Mouse (Mus musculus) stomach, embryonic 15.5 days (tissue): ENCODE results near the gene Inppl1. TPM values are rescaled to one million over a fixed set of nuclear protein-coding genes. Genes with fewer than 3 reads are reported as not detected.

Experiments used
- ATAC-seq: fragments of 200-750 bp; cut with Nextera tagmentation; 2 replicates; pipeline ENCODE4 v1.8.0; 2017; ENCODE audit warnings: low read depth, moderate number of reproducible peaks, moderate TSS enrichment; ENCODE audit not compliant: insufficient read depth, low FRiP score
- H3K27ac ChIP-seq: fragments of 300-500 bp; sonication (generic); 2 replicates; pipeline ENCODE4 v1.5.1; 2015; ENCODE audit warnings: mild to moderate bottlenecking, inconsistent platforms
- H3K27me3 ChIP-seq: fragments of 300-500 bp; sonication (generic); replicated peaks from 2 replicates; pipeline ENCODE4 v1.6.1; 2015; ENCODE audit warnings: inconsistent platforms
- H3K36me3 ChIP-seq: fragments of 300-500 bp; sonication (generic); 2 replicates; pipeline ENCODE4 v1.6.1; 2015; ENCODE audit warnings: inconsistent platforms
- H3K4me1 ChIP-seq: fragments of 300-500 bp; sonication (generic); 2 replicates; pipeline ENCODE4 v1.6.1; 2015; ENCODE audit warnings: inconsistent platforms
- H3K4me2 ChIP-seq: fragments of 300-500 bp; sonication (generic); 2 replicates; pipeline ENCODE4 v1.6.1; 2015; ENCODE audit warnings: mild to moderate bottlenecking, inconsistent platforms
- H3K4me3 ChIP-seq: fragments of 300-500 bp; sonication (generic); replicated peaks from 2 replicates; pipeline ENCODE4 v1.5.1; 2015; ENCODE audit warnings: inconsistent platforms
- H3K9ac ChIP-seq: fragments of 300-500 bp; sonication (generic); 2 replicates; pipeline ENCODE4 v1.6.1; 2015; ENCODE audit warnings: inconsistent platforms
- H3K9me3 ChIP-seq: fragments of 300-500 bp; sonication (generic); 2 replicates; pipeline ENCODE4 v1.6.1; 2016; ENCODE audit warnings: inconsistent platforms
- WGBS: fragments of 180-500 bp; shearing (Covaris S2); methylation state at CpG from one replicate; pipeline ENCODE4 v1.1.7; 2015; 5-methylcytosine and 5-hydroxymethylcytosine counted together
- polyA plus RNA-seq: library from polyadenylated mRNA; unstranded; fragments of >200 nt; fragmentation: Nextera tagmentation; extraction: Ambion mirVana; gene quantifications from 2 replicates; pipeline ENCODE4 v1.2.1, GENCODE M21; 2015

Inppl1 gene
- polyA plus RNA-seq, result 39.7 and 49.4 TPM in 2 replicates

GRCm38 (mm10) chr7:101837606-101838471 lies at the start of gene Inppl1:
TSS of gene Inppl1 (minus strand) at chr7:101838229.
- H3K9me3 ChIP-seq, result no peaks in the 10 kb centered on the region
- peak within 1 kb of the TSS; percentile 97 for H3K27ac ChIP-seq
- peaks cover 2% of the 10 kb centered on the region; the same call in 1 of the 2 replicates for H3K36me3 ChIP-seq
- H3K4me1 ChIP-seq, result peaks cover 20% of the 10 kb centered on the region
- H3K27me3 ChIP-seq, result no peaks in the 10 kb centered on the region
- peak within 1 kb of the TSS; percentile 69 for H3K4me2 ChIP-seq
- peak within 1 kb of the TSS; percentile 96 for H3K9ac ChIP-seq
- peak within 1 kb of the TSS; percentile 91 for H3K4me3 ChIP-seq
- ATAC-seq, result peak; percentile 84
- under 1% methylated on average over 60 of the region's 64 CpGs for WGBS

DNA sequence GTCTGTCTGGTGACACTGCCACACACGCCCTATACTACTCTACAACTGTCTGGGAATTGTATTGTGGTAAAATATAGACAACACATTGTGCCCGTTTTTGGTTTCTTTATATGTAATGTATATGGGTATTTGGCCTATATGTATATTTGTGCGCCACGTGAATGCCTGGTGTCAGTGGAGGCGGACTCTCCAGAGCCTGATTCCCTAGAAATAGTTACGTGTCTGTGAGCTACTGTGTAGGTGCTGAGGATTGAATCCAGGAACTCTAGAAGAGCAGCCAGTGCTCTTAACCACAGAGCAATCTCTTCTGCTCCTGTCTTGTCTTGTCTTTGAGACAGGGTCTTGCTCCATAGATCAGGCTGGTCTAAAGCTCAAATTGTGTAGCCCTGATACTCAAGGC lies 48.2 kb upstream of the Inppl1 start:
- Histone ChIP-seq H3K4me2 (no peak overlapping the region), H3K9ac (no peak overlapping the region), H3K27ac (no peak overlapping the region), H3K36me3 (no peaks in the 10 kb centered on the region), H3K4me3 (no peak overlapping the region), H3K4me1 (no peaks in the 10 kb centered on the region), H3K27me3 (no peaks in the 10 kb centered on the region), H3K9me3 (no peaks in the 10 kb centered on the region)
- no peak for ATAC-seq
- 83% methylated on average over 6 of the region's 6 CpGs for WGBS

- no peak for ATAC-seq
- Histone ChIP-seq H3K4me3 (no peak overlapping the region), H3K9me3 (no peaks in the 10 kb centered on the region), H3K4me2 (no peak overlapping the region), H3K4me1 (no peaks in the 10 kb centered on the region), H3K9ac (no peak overlapping the region), H3K27ac (no peak overlapping the region), H3K36me3 (no peaks in the 10 kb centered on the region), H3K27me3 (no peaks in the 10 kb centered on the region)
- WGBS, result 92% methylated on average over 4 of the region's 4 CpGs
Measured at GRCm38 (mm10) chr7:101884160-101884559, 46.1 kb upstream of the Inppl1 start.

GRCm38 (mm10) chr7:101882413-101883154 lies 44.6 kb upstream of the Inppl1 start:
- Histone ChIP-seq H3K4me2 (no peak overlapping the region), H3K4me1 (no peaks in the 10 kb centered on the region), H3K9ac (no peak overlapping the region), H3K36me3 (no peaks in the 10 kb centered on the region), H3K4me3 (no peak overlapping the region), H3K27ac (no peak overlapping the region), H3K9me3 (no peaks in the 10 kb centered on the region), H3K27me3 (no peaks in the 10 kb centered on the region)
- 71% methylated on average over 9 of the region's 9 CpGs for WGBS
- ATAC-seq, result no peak

DNA sequence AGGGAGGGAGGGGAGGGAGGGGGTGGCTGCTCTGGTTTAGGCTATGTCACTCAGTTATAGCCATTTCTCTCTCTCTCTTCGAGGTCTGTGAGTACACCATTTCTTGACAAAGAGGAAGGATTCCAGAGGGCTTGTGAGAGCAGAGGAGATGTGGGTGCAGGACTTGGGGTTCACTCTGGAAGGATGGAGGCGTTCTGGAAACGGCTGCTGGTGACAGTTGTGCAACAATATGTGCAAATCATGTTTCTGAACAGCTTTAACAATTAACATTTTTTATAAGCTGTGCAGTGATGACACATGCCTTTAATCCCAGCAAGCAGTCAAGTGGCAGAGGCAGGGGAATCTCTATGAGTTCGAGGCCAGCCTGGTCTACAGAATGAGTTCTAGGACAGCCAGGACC lies 42.8 kb upstream of the Inppl1 start:
- Histone ChIP-seq H3K9ac (no peak overlapping the region), H3K4me2 (no peak overlapping the region), H3K27ac (no peak overlapping the region), H3K9me3 (no peaks in the 10 kb centered on the region), H3K4me3 (no peak overlapping the region), H3K36me3 (no peaks in the 10 kb centered on the region), H3K27me3 (no peaks in the 10 kb centered on the region), H3K4me1 (no peaks in the 10 kb centered on the region)
- WGBS, result 71% methylated on average over 4 of the region's 4 CpGs
- no peak for ATAC-seq

- ATAC-seq, result no peak
- Histone ChIP-seq H3K9me3 (no peaks in the 10 kb centered on the region), H3K4me2 (no peak overlapping the region), H3K9ac (no peak overlapping the region), H3K4me1 (no peaks in the 10 kb centered on the region), H3K27ac (no peak overlapping the region), H3K27me3 (no peaks in the 10 kb centered on the region), H3K36me3 (no peaks in the 10 kb centered on the region), H3K4me3 (no peak overlapping the region)
- 91% methylated on average over 1 of the region's 1 CpGs for WGBS
Measured at GRCm38 (mm10) chr7:101875978-101876377, 37.9 kb upstream of the Inppl1 start.

DNA sequence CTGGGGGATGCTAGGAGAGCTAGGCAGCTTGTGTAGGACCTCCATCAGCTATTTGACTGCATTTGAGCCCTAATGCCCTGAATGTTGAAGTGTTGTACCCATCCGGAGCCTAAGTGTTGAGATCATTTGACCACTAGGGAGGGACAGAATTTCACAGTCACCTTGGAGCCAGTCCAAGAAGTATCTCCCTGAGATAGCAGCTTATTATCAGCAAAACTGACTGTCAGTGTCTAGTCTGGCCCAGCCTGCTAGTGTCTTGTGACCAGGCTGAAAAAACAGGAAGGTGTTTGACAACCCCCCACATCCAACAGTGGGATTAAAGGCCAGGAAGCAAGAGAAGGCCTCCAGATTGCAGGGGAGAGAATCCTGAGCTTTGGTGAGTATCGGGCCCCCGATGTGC lies 33.3 kb upstream of the Inppl1 start:
- H3K4me2 ChIP-seq, result no peak overlapping the region
- WGBS, result 79% methylated on average over 3 of the region's 3 CpGs
- no peaks in the 10 kb centered on the region for H3K9me3 ChIP-seq
- no peak overlapping the region for H3K4me3 ChIP-seq
- no peak overlapping the region for H3K27ac ChIP-seq
- H3K9ac ChIP-seq, result no peak overlapping the region
- no peaks in the 10 kb centered on the region for H3K27me3 ChIP-seq
- no peaks in the 10 kb centered on the region for H3K36me3 ChIP-seq
- ATAC-seq, result no peak
- no peaks in the 10 kb centered on the region for H3K4me1 ChIP-seq

GRCm38 (mm10) chr7:101870629-101871028 lies 32.6 kb upstream of the Inppl1 start, which contains the start of gene Folr1:
TSS of gene Folr1 (minus strand) at chr7:101870788.
- 64% methylated on average over 2 of the region's 2 CpGs for WGBS
- H3K36me3 ChIP-seq, result no peaks in the 10 kb centered on the region
- H3K4me1 ChIP-seq, result no peaks in the 10 kb centered on the region
- no peak within 1 kb of the TSS for H3K27ac ChIP-seq
- no peaks in the 10 kb centered on the region for H3K9me3 ChIP-seq
- no peaks in the 10 kb centered on the region for H3K27me3 ChIP-seq
- ATAC-seq, result no peak
- H3K9ac ChIP-seq, result no peak within 1 kb of the TSS
- no peak within 1 kb of the TSS for H3K4me2 ChIP-seq
- no peak within 1 kb of the TSS for H3K4me3 ChIP-seq

DNA sequence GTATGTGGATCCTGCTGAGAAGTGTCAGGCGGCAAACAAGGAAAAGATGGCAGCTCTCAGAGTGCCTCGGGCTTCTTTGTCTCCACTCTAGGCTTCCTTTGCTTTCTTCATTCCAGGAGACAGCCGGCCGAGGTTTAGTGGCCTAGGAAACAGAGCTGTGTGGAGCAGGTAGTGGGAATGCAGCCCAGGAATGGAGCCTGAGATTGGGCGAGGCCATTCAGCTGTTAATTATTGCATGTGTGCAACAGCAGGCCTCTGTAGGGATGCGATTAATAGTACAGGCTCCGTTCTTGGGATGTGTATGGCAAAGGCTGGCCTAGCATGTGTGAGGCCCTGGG lies 31.1 kb upstream of the Inppl1 start:
- WGBS, result 74% methylated on average over 7 of the region's 7 CpGs
- H3K4me1 ChIP-seq, result no peaks in the 10 kb centered on the region
- no peak overlapping the region for H3K4me2 ChIP-seq
- no peak overlapping the region for H3K4me3 ChIP-seq
- H3K27me3 ChIP-seq, result no peaks in the 10 kb centered on the region
- H3K9me3 ChIP-seq, result no peaks in the 10 kb centered on the region
- H3K36me3 ChIP-seq, result no peaks in the 10 kb centered on the region
- ATAC-seq, result no peak
- no peak overlapping the region for H3K9ac ChIP-seq
- H3K27ac ChIP-seq, result no peak overlapping the region

- Histone ChIP-seq H3K4me3 (no peak overlapping the region), H3K4me1 (no peaks in the 10 kb centered on the region), H3K4me2 (no peak overlapping the region), H3K27ac (no peak overlapping the region), H3K9me3 (no peaks in the 10 kb centered on the region), H3K36me3 (no peaks in the 10 kb centered on the region), H3K27me3 (no peaks in the 10 kb centered on the region), H3K9ac (no peak overlapping the region)
- no peak for ATAC-seq
- 69% methylated on average over 13 of the region's 13 CpGs for WGBS
Measured at GRCm38 (mm10) chr7:101868241-101869162, 30.5 kb upstream of the Inppl1 start.

GRCm38 (mm10) chr7:101867482-101867881 lies 29.5 kb upstream of the Inppl1 start:
- Histone ChIP-seq H3K36me3 (no peaks in the 10 kb centered on the region), H3K4me2 (no peak overlapping the region), H3K4me3 (no peak overlapping the region), H3K27me3 (no peaks in the 10 kb centered on the region), H3K4me1 (no peaks in the 10 kb centered on the region), H3K9ac (no peak overlapping the region), H3K27ac (no peak overlapping the region), H3K9me3 (no peaks in the 10 kb centered on the region)
- ATAC-seq, result no peak
- 92% methylated on average over 4 of the region's 4 CpGs for WGBS
